Mouse (Mus musculus) liver, adult 2 months (tissue): ENCODE results near the gene Slfn8.

Source experiments
- CTCF ChIP-seq: fragments of 200-500 bp; IDR thresholded peaks from 2 replicates; pipeline ENCODE4 v1.5.1; 2011; ENCODE audit warnings: low read depth, low read length, control low read depth
- POLR2A ChIP-seq: fragments of 200-500 bp; IDR thresholded peaks from 2 replicates; pipeline ENCODE4 v1.6.1; 2011; ENCODE audit warnings: low read length, control low read depth; ENCODE audit not compliant: insufficient read depth; ENCODE audit errors: extremely low read depth

GRCm38 (mm10) chr11:83043891-83044290 lies 23.3 kb upstream of the Slfn8 start:
- TF ChIP-seq CTCF: no peak
- no peak for TF ChIP-seq POLR2A
